Mouse (Mus musculus) myocyte (in vitro differentiated cells): ENCODE data around the gene Ddb1. TPM values are rescaled to one million over a fixed set of nuclear protein-coding genes. Genes with fewer than 3 reads are reported as not detected.

Experiments used
- H3K27me3 ChIP-seq: one replicate; pipeline ENCODE4 v1.6.1; 2011; ENCODE audit not compliant: control insufficient read depth, insufficient read depth, insufficient read length
- H3K36me3 ChIP-seq: one replicate; pipeline ENCODE4 v1.6.1; 2011; ENCODE audit not compliant: control insufficient read depth, insufficient read depth
- H3K4me2 ChIP-seq: one replicate; pipeline ENCODE4 v1.6.1; 2011; ENCODE audit warnings: low read depth, control low read depth
- H3K4me3 ChIP-seq: one replicate; pipeline ENCODE4 v1.5.1; 2011; ENCODE audit warnings: mild to moderate bottlenecking, control low read depth, moderate library complexity
- H3K79me2 ChIP-seq: one replicate; pipeline ENCODE4 v1.6.1; 2011; ENCODE audit not compliant: control insufficient read depth, insufficient read depth
- H3ac ChIP-seq: one replicate; pipeline ENCODE4 v1.6.1; 2011; ENCODE audit not compliant: control insufficient read depth, insufficient read length
- CEBPB ChIP-seq: IDR thresholded peaks from 2 replicates; pipeline ENCODE4 v1.6.1; 2011; ENCODE audit warnings: mild to moderate bottlenecking, moderate library complexity; ENCODE audit not compliant: poor library complexity, insufficient read depth, severe bottlenecking
- E2F4 ChIP-seq: IDR thresholded peaks from one replicate; pipeline ENCODE4 v1.6.1; 2011; ENCODE audit warnings: mild to moderate bottlenecking, control low read depth, moderate library complexity; ENCODE audit not compliant: insufficient read depth
- MAX ChIP-seq: IDR thresholded peaks from one replicate; pipeline ENCODE4 v1.6.1; 2011; ENCODE audit warnings: low read depth, mild to moderate bottlenecking, control low read depth
- MYOD1 ChIP-seq, 3 experiments: IDR thresholded peaks; one replicate each; pipeline ENCODE4 v1.6.1; 2011; ENCODE audit warnings: control low read depth in 2 of 3, low read depth in 2 of 3, mild to moderate bottlenecking in 2 of 3, moderate library complexity in 1 of 3; ENCODE audit not compliant: insufficient read length in 2 of 3, control insufficient read depth in 1 of 3
- MYOG ChIP-seq, 3 experiments: IDR thresholded peaks; one replicate each; pipeline ENCODE4 v1.6.1; 2011; ENCODE audit warnings: control low read depth in 2 of 3, low read depth in 2 of 3, mild to moderate bottlenecking in 2 of 3; ENCODE audit not compliant: insufficient read length in 2 of 3, control insufficient read depth in 1 of 3, insufficient read depth in 1 of 3
- POLR2A ChIP-seq: IDR thresholded peaks from one replicate; pipeline ENCODE4 v1.6.1; 2011; ENCODE audit warnings: low read depth, mild to moderate bottlenecking, control low read depth, moderate library complexity; ENCODE audit not compliant: insufficient read length
- POLR2AphosphoS2 ChIP-seq: IDR thresholded peaks from one replicate; pipeline ENCODE4 v1.6.1; 2011; ENCODE audit warnings: low read depth, control low read depth; ENCODE audit not compliant: insufficient read length
- REST ChIP-seq: IDR thresholded peaks from one replicate; pipeline ENCODE4 v1.6.1; 2011; ENCODE audit warnings: mild to moderate bottlenecking, control low read depth, moderate library complexity; ENCODE audit not compliant: insufficient read depth, insufficient read length
- SRF ChIP-seq: IDR thresholded peaks from one replicate; pipeline ENCODE4 v1.6.1; 2011; ENCODE audit warnings: low read depth; ENCODE audit not compliant: control insufficient read depth, insufficient read length
- TCF12 ChIP-seq: IDR thresholded peaks from one replicate; pipeline ENCODE4 v1.6.1; 2011; ENCODE audit warnings: mild to moderate bottlenecking, control low read depth; ENCODE audit not compliant: poor library complexity, insufficient read depth, severe bottlenecking
- TCF3 ChIP-seq: IDR thresholded peaks from one replicate; pipeline ENCODE4 v1.6.1; 2011; ENCODE audit warnings: low read depth, control low read depth; ENCODE audit not compliant: insufficient read length
- USF1 ChIP-seq: IDR thresholded peaks from one replicate; pipeline ENCODE4 v1.6.1; 2011; ENCODE audit warnings: low read depth, mild to moderate bottlenecking, control low read depth, moderate library complexity
- polyA plus RNA-seq: library from polyadenylated mRNA; unstranded; fragments of >200 nt; fragmentation: generic; extraction: Trizol; gene quantifications from one replicate; pipeline ENCODE4 v1.2.1, GENCODE M21; 2012; ENCODE audit warnings: missing spikeins

Ddb1 gene
- polyA plus RNA-seq, 1 experiment, result 571 TPM

DNA sequence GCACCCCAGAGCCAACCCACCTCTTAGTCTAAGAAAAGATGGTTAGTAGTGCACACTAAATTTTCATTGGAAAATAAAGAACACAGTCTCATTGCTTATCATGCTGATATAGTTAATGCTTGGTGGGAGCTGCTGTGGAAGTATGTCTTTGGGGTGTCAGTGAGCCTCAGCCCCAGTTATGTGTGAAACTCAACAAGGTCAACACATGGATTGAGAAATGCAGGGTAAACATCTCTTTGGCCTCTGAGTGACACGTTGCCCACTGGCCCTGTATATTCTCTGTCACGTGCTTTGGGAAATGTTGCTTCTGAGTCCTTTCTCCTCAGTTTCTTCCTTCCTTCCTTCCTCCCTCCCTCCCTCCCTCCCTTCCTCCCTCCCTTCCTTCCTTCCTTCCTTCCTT is 53.3 kb downstream of the Ddb1 start:
- Histone ChIP-seq H3K27me3 (no peaks in the 10 kb centered on the region), H3K79me2 (no peaks in the 10 kb centered on the region), H3K36me3 (no peaks in the 10 kb centered on the region), H3ac (no peak overlapping the region), H3K4me2 (no peak overlapping the region), H3K4me3 (no peak overlapping the region)
- TF ChIP-seq CEBPB, result no peak
- TF ChIP-seq POLR2AphosphoS2, result no peak
- TF ChIP-seq USF1, result no peak

DNA sequence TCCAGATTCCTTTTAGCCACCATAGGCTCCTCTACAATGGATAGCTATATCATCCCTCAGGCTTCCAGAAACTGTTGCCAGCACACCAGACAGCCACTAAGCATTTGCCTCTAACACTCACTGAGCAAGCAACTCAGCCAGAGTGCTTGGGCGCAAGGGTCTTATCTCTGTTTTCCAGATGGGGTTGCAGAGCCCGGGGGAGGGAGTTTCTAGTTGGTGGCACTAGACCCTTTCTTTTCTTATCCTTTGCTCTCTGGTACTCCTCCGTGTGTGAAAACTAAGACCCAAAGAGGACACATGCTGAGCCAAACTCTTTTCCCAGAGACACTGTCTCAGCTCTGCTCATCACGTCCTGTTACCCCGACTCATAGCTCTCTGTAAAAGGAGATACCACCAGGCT is 56.2 kb downstream of the Ddb1 start:
- no peak overlapping the region for H3ac ChIP-seq
- no peak overlapping the region for H3K4me2 ChIP-seq
- TF ChIP-seq REST (no peak), MYOG (IDR thresholded peaks at IDR 0.05; ENCODE audit: control insufficient read depth in 1 of 3, insufficient read depth in 1 of 3, insufficient read length in 2 of 3, low read depth in 2 of 3) (no peak), TCF12 (no peak), TCF3 (no peak), SRF (no peak), MAX (no peak), POLR2A (no peak), MYOD1 (IDR thresholded peaks at IDR 0.05; ENCODE audit: control insufficient read depth in 1 of 3, insufficient read length in 2 of 3, low read depth in 2 of 3) (no peak)
- no peaks in the 10 kb centered on the region for H3K36me3 ChIP-seq
- H3K27me3 ChIP-seq, result no peaks in the 10 kb centered on the region
- H3K4me3 ChIP-seq, result no peak overlapping the region
- H3K79me2 ChIP-seq, result no peaks in the 10 kb centered on the region

DNA sequence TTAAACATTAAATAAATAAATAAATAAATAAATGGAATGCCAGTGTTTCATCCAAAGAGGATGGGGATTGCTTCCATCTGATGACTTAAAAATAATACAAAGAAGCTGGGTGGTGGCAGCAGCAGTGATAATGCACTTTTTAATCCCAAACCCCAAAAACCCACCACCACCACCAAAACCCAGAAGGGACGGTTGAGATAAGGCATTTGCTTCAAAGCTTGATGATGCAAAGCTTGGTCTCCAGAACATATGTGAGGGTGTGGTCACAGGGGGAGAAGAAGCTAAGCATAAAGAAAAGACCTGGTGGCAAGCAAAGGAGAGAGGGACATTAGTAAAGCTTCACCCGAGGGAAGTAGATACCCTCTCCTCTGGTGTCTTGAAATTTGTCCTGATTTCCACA is 56.8 kb downstream of the Ddb1 start:
- Histone ChIP-seq H3ac (no peak overlapping the region), H3K27me3 (no peaks in the 10 kb centered on the region), H3K4me3 (no peak overlapping the region), H3K79me2 (no peaks in the 10 kb centered on the region), H3K4me2 (no peak overlapping the region), H3K36me3 (no peaks in the 10 kb centered on the region)
- TF ChIP-seq REST, result no peak
- no peak for TF ChIP-seq POLR2AphosphoS2
- no peak for TF ChIP-seq MYOD1 (IDR thresholded peaks at IDR 0.05; ENCODE audit: control insufficient read depth in 1 of 3, insufficient read length in 2 of 3, low read depth in 2 of 3)
- TF ChIP-seq E2F4, result no peak
- no peak for TF ChIP-seq POLR2A
- TF ChIP-seq TCF12, result no peak
- no peak for TF ChIP-seq TCF3
- TF ChIP-seq USF1, result no peak
- TF ChIP-seq MYOG (IDR thresholded peaks at IDR 0.05; ENCODE audit: control insufficient read depth in 1 of 3, insufficient read depth in 1 of 3, insufficient read length in 2 of 3, low read depth in 2 of 3), result no peak
- no peak for TF ChIP-seq MAX
- no peak for TF ChIP-seq SRF

DNA sequence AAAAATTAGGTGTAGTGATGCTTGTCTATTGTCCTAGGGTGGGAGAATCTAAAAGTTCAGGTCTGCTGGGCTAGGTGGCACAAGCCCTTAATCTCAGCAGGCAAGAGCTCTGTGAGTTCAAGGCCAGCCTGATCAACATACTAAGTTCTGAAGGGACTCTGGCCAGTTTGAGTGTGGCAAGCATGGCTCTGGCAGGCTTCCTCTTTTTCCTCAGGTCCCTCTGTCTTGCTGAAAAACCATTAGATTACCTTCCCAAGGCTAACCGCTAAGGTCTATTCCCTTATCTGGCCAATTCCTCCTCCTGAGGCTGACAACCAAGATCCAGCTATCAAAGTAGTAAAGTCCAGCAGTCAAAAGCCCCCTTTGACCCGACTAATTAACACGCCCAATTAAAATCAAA is 57.5 kb downstream of the Ddb1 start:
- Histone ChIP-seq H3K4me3 (no peak overlapping the region), H3K79me2 (no peaks in the 10 kb centered on the region), H3K27me3 (no peaks in the 10 kb centered on the region), H3K36me3 (no peaks in the 10 kb centered on the region), H3K4me2 (no peak overlapping the region), H3ac (no peak overlapping the region)
- TF ChIP-seq MYOD1 (IDR thresholded peaks at IDR 0.05; ENCODE audit: control insufficient read depth in 1 of 3, insufficient read length in 2 of 3, low read depth in 2 of 3) (no peak), USF1 (no peak), E2F4 (no peak), MYOG (IDR thresholded peaks at IDR 0.05; ENCODE audit: control insufficient read depth in 1 of 3, insufficient read depth in 1 of 3, insufficient read length in 2 of 3, low read depth in 2 of 3) (no peak), CEBPB (no peak), MAX (no peak), POLR2A (no peak), POLR2AphosphoS2 (no peak), SRF (no peak), REST (no peak), TCF3 (no peak), TCF12 (no peak)

DNA sequence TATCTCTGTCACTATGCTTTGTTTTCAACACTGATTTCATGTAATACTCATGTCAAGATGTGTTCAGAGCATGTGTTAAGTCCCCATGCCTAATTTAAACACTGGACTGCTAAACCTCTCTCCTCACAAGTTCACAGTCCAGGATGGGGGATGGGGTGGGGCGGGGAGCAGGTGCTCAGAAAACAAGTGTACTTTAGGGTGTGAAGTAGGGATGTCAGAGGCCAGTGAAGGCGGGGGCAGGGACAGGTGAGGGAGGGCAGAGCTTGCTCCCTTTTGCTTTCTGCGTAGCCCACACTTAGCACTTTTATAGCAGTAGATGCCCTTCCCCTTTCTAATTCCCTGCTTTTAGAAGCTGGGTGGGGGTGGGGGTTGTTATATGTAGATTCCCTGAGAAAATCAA is 60.0 kb downstream of the Ddb1 start:
- Histone ChIP-seq H3K4me3 (no peak overlapping the region), H3ac (no peak overlapping the region), H3K27me3 (peaks cover 13% of the 10 kb centered on the region), H3K79me2 (no peaks in the 10 kb centered on the region), H3K36me3 (no peaks in the 10 kb centered on the region), H3K4me2 (no peak overlapping the region)
- TF ChIP-seq TCF3 (no peak), E2F4 (no peak), SRF (no peak), POLR2A (no peak), TCF12 (no peak), CEBPB (no peak), MYOG (IDR thresholded peaks at IDR 0.05; ENCODE audit: control insufficient read depth in 1 of 3, insufficient read depth in 1 of 3, insufficient read length in 2 of 3, low read depth in 2 of 3) (no peak), POLR2AphosphoS2 (no peak), REST (no peak), MYOD1 (IDR thresholded peaks at IDR 0.05; ENCODE audit: control insufficient read depth in 1 of 3, insufficient read length in 2 of 3, low read depth in 2 of 3) (no peak), MAX (no peak)
